Mouse (Mus musculus): ENCODE data around the gene Xpot. TPM values are rescaled to one million over a fixed set of nuclear protein-coding genes. Genes with fewer than 3 reads are reported as not detected.

Gene Xpot
- total and polyA plus RNA-seq, 2 experiments from 2014 or later, result 14.8 to 41.1 TPM

- peaks cover 9% of the 10 kb centered on the region; the same call in 1 of the 2 replicates for H3K4me1 ChIP-seq (ENCODE audit: control insufficient read depth, insufficient read depth)
- peak overlapping the region; percentile 73 for H3K4me3 ChIP-seq (ENCODE audit: low read depth, low read length)
- H3K9me3 ChIP-seq (replicated peaks; ENCODE audit: control insufficient read depth, low read length), result no peaks in the 10 kb centered on the region
- H3K9ac ChIP-seq (replicated peaks; ENCODE audit: low read depth, low read length), result peak overlapping the region; percentile 85
- DNase-seq (ENCODE audit: low spot score) (no peak), ATAC-seq (ENCODE audit: insufficient read depth, low read depth) (no peak)
- peak overlapping the region; percentile 68 for H3K4me2 ChIP-seq (ENCODE audit: low read depth, low read length)
- peaks cover 23% of the 10 kb centered on the region for H3K36me3 ChIP-seq (replicated peaks; ENCODE audit: control insufficient read depth, insufficient read depth, low read length)
- peak overlapping the region; percentile 84 for H3K27ac ChIP-seq (ENCODE audit: low read depth)
- H3K27me3 ChIP-seq (ENCODE audit: control insufficient read depth, insufficient read depth, low read length), result no peaks in the 10 kb centered on the region
- TF ChIP-seq CTCF (IDR thresholded peaks at IDR 0.05; ENCODE audit: low read depth) (no peak), EP300 (IDR thresholded peaks at IDR 0.05; ENCODE audit: low read depth) (no peak)
- 49% methylated on average over 6 of the region's 6 CpGs for WGBS
Observed at GRCm38 (mm10) chr10:121587371-121587840, 38.7 kb downstream of the Xpot start.

GRCm38 (mm10) chr10:121586675-121587370, 39.3 kb downstream of the Xpot start, which contains the start of gene Tbk1:
Gene Tbk1 (minus strand): TSS chr10:121586787.
- ATAC-seq (ENCODE audit: insufficient read depth, low read depth), result peak; percentile 98
- WGBS, result under 1% methylated on average over 51 of the region's 58 CpGs
- no peak for TF ChIP-seq EP300 (IDR thresholded peaks at IDR 0.05; ENCODE audit: low read depth)
- TF ChIP-seq CTCF (IDR thresholded peaks at IDR 0.05; ENCODE audit: low read depth), result no peak
- peak; percentile 91 for DNase-seq (ENCODE audit: low spot score)
- Histone ChIP-seq H3K36me3 (replicated peaks; ENCODE audit: control insufficient read depth, insufficient read depth, low read length) (peaks cover 23% of the 10 kb centered on the region), H3K4me1 (ENCODE audit: control insufficient read depth, insufficient read depth) (peaks cover 9% of the 10 kb centered on the region; the same call in 1 of the 2 replicates), H3K27me3 (ENCODE audit: control insufficient read depth, insufficient read depth, low read length) (no peaks in the 10 kb centered on the region), H3K4me3 (ENCODE audit: low read depth, low read length) (peak within 1 kb of the TSS; percentile 73), H3K9ac (replicated peaks; ENCODE audit: low read depth, low read length) (peak within 1 kb of the TSS; percentile 85), H3K9me3 (replicated peaks; ENCODE audit: control insufficient read depth, low read length) (no peaks in the 10 kb centered on the region), H3K27ac (ENCODE audit: low read depth) (peak within 1 kb of the TSS; percentile 84), H3K4me2 (ENCODE audit: low read depth, low read length) (peak within 1 kb of the TSS; percentile 68)

GRCm38 (mm10) chr10:121585791-121586642, 40.1 kb downstream of the Xpot start:
- Histone ChIP-seq H3K27ac (ENCODE audit: low read depth) (peak overlapping the region; percentile 84), H3K9ac (replicated peaks; ENCODE audit: low read depth, low read length) (peak overlapping the region; percentile 85), H3K4me2 (ENCODE audit: low read depth, low read length) (peak overlapping the region; percentile 68), H3K9me3 (replicated peaks; ENCODE audit: control insufficient read depth, low read length) (no peaks in the 10 kb centered on the region), H3K4me1 (ENCODE audit: control insufficient read depth, insufficient read depth) (peaks cover 9% of the 10 kb centered on the region; the same call in 1 of the 2 replicates), H3K4me3 (ENCODE audit: low read depth, low read length) (peak overlapping the region; percentile 73), H3K36me3 (replicated peaks; ENCODE audit: control insufficient read depth, insufficient read depth, low read length) (peaks cover 29% of the 10 kb centered on the region), H3K27me3 (ENCODE audit: control insufficient read depth, insufficient read depth, low read length) (no peaks in the 10 kb centered on the region)
- DNase-seq (ENCODE audit: low spot score), result peak; percentile 40
- WGBS, result 2% methylated on average over 38 of the region's 48 CpGs
- TF ChIP-seq EP300 (IDR thresholded peaks at IDR 0.05; ENCODE audit: low read depth), result no peak
- no peak for TF ChIP-seq CTCF (IDR thresholded peaks at IDR 0.05; ENCODE audit: low read depth)
- ATAC-seq (ENCODE audit: insufficient read depth, low read depth), result peak; percentile 68

DNA sequence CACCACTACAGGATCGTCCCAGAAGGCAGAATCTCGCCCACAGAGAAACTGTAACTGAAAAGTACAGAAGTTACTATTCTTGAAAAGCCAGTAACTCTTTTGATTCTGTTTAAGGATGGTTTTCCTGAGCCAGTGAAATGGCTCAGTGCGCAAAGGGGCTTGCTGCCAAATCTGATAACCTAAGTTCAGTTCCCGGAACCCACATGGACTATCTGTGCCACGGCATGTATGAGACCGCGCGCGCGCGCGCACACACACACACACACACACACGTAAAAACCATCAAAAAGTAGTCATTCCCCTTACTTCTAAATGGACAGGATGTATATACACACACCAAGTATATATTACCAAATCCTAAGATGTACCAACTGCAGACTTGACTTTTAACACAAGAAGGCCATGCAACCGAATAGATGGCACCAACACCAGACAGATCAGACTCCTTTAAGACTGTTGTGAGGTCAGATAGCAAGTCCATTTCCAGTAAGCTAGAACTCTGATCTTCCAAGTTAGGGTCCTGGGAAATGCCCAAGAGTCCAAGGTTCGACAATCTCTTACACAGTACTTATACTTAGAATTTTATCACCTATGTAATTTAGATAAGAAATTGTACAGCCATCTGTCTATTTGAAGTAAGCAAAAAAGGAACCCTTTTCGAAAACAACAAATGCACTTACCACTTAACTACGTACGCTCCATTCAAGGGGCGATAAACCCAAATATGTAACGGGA, 40.9 kb downstream of the Xpot start:
- Histone ChIP-seq H3K36me3 (replicated peaks; ENCODE audit: control insufficient read depth, insufficient read depth, low read length) (peaks cover 37% of the 10 kb centered on the region), H3K4me1 (ENCODE audit: control insufficient read depth, insufficient read depth) (peaks cover 9% of the 10 kb centered on the region; the same call in 1 of the 2 replicates), H3K27ac (ENCODE audit: low read depth) (no peak overlapping the region), H3K4me3 (ENCODE audit: low read depth, low read length) (peak overlapping the region; percentile 73), H3K9me3 (replicated peaks; ENCODE audit: control insufficient read depth, low read length) (no peaks in the 10 kb centered on the region), H3K9ac (replicated peaks; ENCODE audit: low read depth, low read length) (peak overlapping the region; percentile 85; the same call in 1 of the 2 replicates), H3K27me3 (ENCODE audit: control insufficient read depth, insufficient read depth, low read length) (no peaks in the 10 kb centered on the region), H3K4me2 (ENCODE audit: low read depth, low read length) (peak overlapping the region; percentile 68)
- ATAC-seq (ENCODE audit: insufficient read depth, low read depth) (no peak), DNase-seq (ENCODE audit: low spot score) (no peak)
- TF ChIP-seq EP300 (IDR thresholded peaks at IDR 0.05; ENCODE audit: low read depth), result no peak
- no peak for TF ChIP-seq CTCF (IDR thresholded peaks at IDR 0.05; ENCODE audit: low read depth)
- WGBS, result 70% methylated on average over 20 of the region's 20 CpGs

DNA sequence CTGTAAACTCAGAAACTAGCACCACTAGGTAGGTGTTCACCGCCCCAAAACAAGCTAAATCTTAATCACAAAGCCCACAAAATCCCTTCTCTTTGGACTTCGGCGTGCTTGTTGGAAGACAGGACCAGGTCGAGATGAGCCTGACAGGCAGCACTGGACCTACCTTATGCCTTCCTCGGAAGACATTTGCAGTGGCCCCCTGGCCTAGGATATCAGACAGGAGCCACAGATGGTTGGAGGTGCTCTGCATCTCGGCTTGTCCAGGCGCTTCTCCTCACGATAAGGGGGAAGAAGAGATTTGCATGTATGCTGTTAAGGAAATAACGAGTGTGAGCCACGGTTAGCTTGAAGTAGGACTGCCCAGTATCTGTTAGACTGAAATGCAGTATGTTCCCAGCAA, 42.1 kb downstream of the Xpot start:
- Histone ChIP-seq H3K36me3 (replicated peaks; ENCODE audit: control insufficient read depth, insufficient read depth, low read length) (peaks cover 39% of the 10 kb centered on the region), H3K27me3 (ENCODE audit: control insufficient read depth, insufficient read depth, low read length) (no peaks in the 10 kb centered on the region), H3K4me2 (ENCODE audit: low read depth, low read length) (no peak overlapping the region), H3K4me1 (ENCODE audit: control insufficient read depth, insufficient read depth) (peaks cover 9% of the 10 kb centered on the region; the same call in 1 of the 2 replicates), H3K9me3 (replicated peaks; ENCODE audit: control insufficient read depth, low read length) (no peaks in the 10 kb centered on the region), H3K9ac (replicated peaks; ENCODE audit: low read depth, low read length) (no peak overlapping the region), H3K27ac (ENCODE audit: low read depth) (no peak overlapping the region), H3K4me3 (ENCODE audit: low read depth, low read length) (no peak overlapping the region)
- WGBS, result 90% methylated on average over 10 of the region's 10 CpGs
- ATAC-seq (ENCODE audit: insufficient read depth, low read depth), result no peak
- TF ChIP-seq EP300 (IDR thresholded peaks at IDR 0.05; ENCODE audit: low read depth) (no peak), CTCF (IDR thresholded peaks at IDR 0.05; ENCODE audit: low read depth) (no peak)
- no peak for DNase-seq (ENCODE audit: low spot score)
